Mouse (Mus musculus) spleen, adult 2 months (tissue): ENCODE measurements around the gene 1700003E16Rik. TPM values are rescaled to one million over a fixed set of nuclear protein-coding genes. Genes with fewer than 3 reads are reported as not detected.

ENCODE experiments used
- DNase-seq, 2 experiments: peaks; one replicate each; pipeline versions ENCODE4 v3.0.0 to v3.0.0-alpha.2; 2012 to 2021; ENCODE audit warnings: low spot score in 2 of 2, low read depth in 1 of 2
- H3K27ac ChIP-seq: fragments of 200-500 bp; 2 replicates; pipeline ENCODE4 v1.5.1; 2012; ENCODE audit warnings: low read length, inconsistent platforms; ENCODE audit not compliant: insufficient read depth
- H3K27me3 ChIP-seq: fragments of 200-500 bp; 2 replicates; pipeline ENCODE4 v1.6.1; 2012; ENCODE audit warnings: mild to moderate bottlenecking, moderate library complexity, low read length, inconsistent platforms; ENCODE audit not compliant: control insufficient read depth, insufficient read depth
- H3K36me3 ChIP-seq: fragments of 200-500 bp; 2 replicates; pipeline ENCODE4 v1.6.1; 2012; ENCODE audit warnings: mild to moderate bottlenecking, low read length, inconsistent platforms; ENCODE audit not compliant: control insufficient read depth, insufficient read depth
- H3K4me1 ChIP-seq: fragments of 200-500 bp; 2 replicates; pipeline ENCODE4 v1.6.1; 2011; ENCODE audit warnings: inconsistent platforms; ENCODE audit not compliant: control insufficient read depth, insufficient read depth, insufficient read length
- H3K4me3 ChIP-seq: fragments of 200-500 bp; 2 replicates; pipeline ENCODE4 v1.5.1; 2011; ENCODE audit warnings: mild to moderate bottlenecking, inconsistent platforms; ENCODE audit not compliant: insufficient read depth, insufficient read length; ENCODE audit errors: extremely low read depth
- CTCF ChIP-seq: fragments of 200-500 bp; IDR thresholded peaks from 2 replicates; pipeline ENCODE4 v1.5.1; 2011; ENCODE audit warnings: mild to moderate bottlenecking, inconsistent platforms; ENCODE audit not compliant: insufficient read depth, insufficient read length, insufficient replicate concordance; ENCODE audit errors: extremely low read depth
- POLR2A ChIP-seq: fragments of 200-500 bp; IDR thresholded peaks from 2 replicates; pipeline ENCODE4 v1.6.1; 2011; ENCODE audit warnings: low read depth, low read length, inconsistent platforms
- WGBS: fragments of 180-500 bp; shearing (Covaris S2); methylation state at CpG from one replicate; pipeline ENCODE4 v1.1.7; 2018; 5-methylcytosine and 5-hydroxymethylcytosine counted together
- polyA plus RNA-seq: library from polyadenylated mRNA; depleted of rRNA; stranded (reverse); fragments of >200 nt; gene quantifications from 2 replicates; pipeline ENCODE4 v1.2.3, GENCODE M21; 2012; rRNA removed

Gene 1700003E16Rik
- polyA plus RNA-seq, 1 experiment, result 0.05 TPM

GRCm38 (mm10) chr6:83206321-83206720 is 50.1 kb downstream of the 1700003E16Rik start:
- Histone ChIP-seq H3K36me3 (no peaks in the 10 kb centered on the region), H3K27me3 (no peaks in the 10 kb centered on the region), H3K27ac (no peak overlapping the region), H3K4me3 (no peak overlapping the region), H3K4me1 (no peaks in the 10 kb centered on the region)
- WGBS, result 85% methylated on average over 11 of the region's 11 CpGs
- TF ChIP-seq POLR2A (no peak), CTCF (no peak)
- DNase-seq, result no peak

DNA sequence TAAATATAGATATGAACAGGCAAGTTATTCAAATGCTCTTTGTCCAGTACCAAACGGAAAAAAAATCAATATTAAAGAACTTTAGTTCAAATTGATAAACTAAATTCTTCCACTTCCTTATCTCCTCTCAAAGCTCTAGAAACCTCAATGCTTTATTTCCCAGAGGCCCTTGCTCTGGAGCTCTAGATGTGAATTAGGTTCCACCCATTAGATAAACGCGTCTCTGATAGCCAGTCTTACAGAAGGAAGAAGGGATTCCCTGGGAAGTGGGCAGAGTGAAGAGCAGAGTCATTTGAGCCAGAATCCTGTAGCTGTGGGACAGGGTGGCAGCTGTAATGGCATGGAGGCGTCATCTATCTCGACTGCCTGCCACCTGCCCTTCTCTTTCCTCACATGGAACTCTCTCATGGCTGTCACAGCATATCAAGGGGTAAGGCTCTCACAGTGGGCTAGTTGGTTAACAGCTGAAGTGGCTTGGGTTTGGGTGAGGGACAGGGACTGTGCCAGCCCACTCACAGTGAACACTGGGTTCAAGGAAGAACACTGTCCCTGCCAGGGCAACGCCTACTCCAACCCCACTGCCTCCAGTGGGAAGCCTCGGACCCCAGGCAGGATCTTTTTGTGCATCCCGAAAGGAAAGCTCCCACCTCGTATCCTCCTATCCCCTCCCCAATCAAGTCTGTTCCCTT is 51.3 kb downstream of the 1700003E16Rik start:
- no peak overlapping the region for H3K4me3 ChIP-seq
- H3K27ac ChIP-seq, result no peak overlapping the region
- no peaks in the 10 kb centered on the region for H3K27me3 ChIP-seq
- H3K4me1 ChIP-seq, result no peaks in the 10 kb centered on the region
- no peak for DNase-seq
- no peaks in the 10 kb centered on the region for H3K36me3 ChIP-seq
- no peak for TF ChIP-seq POLR2A
- no peak for TF ChIP-seq CTCF
- 71% methylated on average over 9 of the region's 9 CpGs for WGBS

GRCm38 (mm10) chr6:83208050-83208400 is 51.8 kb downstream of the 1700003E16Rik start:
- H3K4me1 ChIP-seq, result no peaks in the 10 kb centered on the region
- TF ChIP-seq CTCF (no peak), POLR2A (no peak)
- H3K36me3 ChIP-seq, result no peaks in the 10 kb centered on the region
- DNase-seq, result no peak
- H3K4me3 ChIP-seq, result no peak overlapping the region
- 88% methylated on average over 2 of the region's 2 CpGs for WGBS
- H3K27me3 ChIP-seq, result no peaks in the 10 kb centered on the region
- H3K27ac ChIP-seq, result no peak overlapping the region

GRCm38 (mm10) chr6:83210495-83210894 is 54.3 kb downstream of the 1700003E16Rik start:
- TF ChIP-seq CTCF (no peak), POLR2A (no peak)
- Histone ChIP-seq H3K4me1 (no peaks in the 10 kb centered on the region), H3K27ac (no peak overlapping the region), H3K36me3 (no peaks in the 10 kb centered on the region), H3K4me3 (no peak overlapping the region), H3K27me3 (no peaks in the 10 kb centered on the region)
- DNase-seq, result no peak
- WGBS, result 73% methylated on average over 2 of the region's 2 CpGs

DNA sequence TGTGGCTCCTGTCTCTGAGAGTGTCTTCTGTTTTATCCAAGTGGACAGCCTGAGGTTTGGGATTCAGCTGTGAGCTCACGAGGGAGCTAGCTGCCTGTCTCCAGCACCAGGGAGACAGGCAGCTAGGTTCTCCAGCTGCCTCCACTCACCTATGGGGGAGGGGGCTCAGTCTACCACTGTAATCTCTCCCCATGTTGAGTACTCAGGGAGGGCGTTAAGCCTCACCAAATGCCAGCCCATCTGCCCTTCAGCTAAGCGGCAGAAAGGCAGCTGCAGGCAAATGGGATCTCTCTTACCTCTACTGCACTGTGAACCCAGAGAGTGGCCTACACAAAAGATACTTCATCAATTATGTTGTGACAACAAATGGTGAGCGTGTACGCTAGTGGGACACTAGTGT is 55.3 kb downstream of the 1700003E16Rik start:
- TF ChIP-seq POLR2A (no peak), CTCF (no peak)
- H3K27me3 ChIP-seq, result no peaks in the 10 kb centered on the region
- DNase-seq, result no peak
- no peaks in the 10 kb centered on the region for H3K36me3 ChIP-seq
- no peak overlapping the region for H3K27ac ChIP-seq
- no peaks in the 10 kb centered on the region for H3K4me1 ChIP-seq
- 76% methylated on average over 5 of the region's 5 CpGs for WGBS
- H3K4me3 ChIP-seq, result no peak overlapping the region

Other genes with a start within 250 kb of the 1700003E16Rik start
- gene Sema4f, start 216.6 kb upstream of the 1700003E16Rik start, polyA plus RNA-seq, result 3.2 TPM in 2 replicates
- gene M1ap, start 209.5 kb upstream of the 1700003E16Rik start, polyA plus RNA-seq, result 2.6 and 2.8 TPM in 2 replicates
- 22.6 and 23.8 TPM in 2 replicates for gene Dok1, start 122.9 kb upstream of the 1700003E16Rik start, polyA plus RNA-seq
- 3.1 and 3.5 TPM in 2 replicates for gene Loxl3, start 122.2 kb upstream of the 1700003E16Rik start, polyA plus RNA-seq
- 582 and 730 TPM in 2 replicates for gene Aup1, start 101.9 kb upstream of the 1700003E16Rik start, polyA plus RNA-seq
- 59.1 and 69.0 TPM in 2 replicates for gene Htra2, start 101.1 kb upstream of the 1700003E16Rik start, polyA plus RNA-seq
- 2.7 and 2.8 TPM in 2 replicates for gene Dqx1, start 98.6 kb upstream of the 1700003E16Rik start, polyA plus RNA-seq
- 0.11 and 0.16 TPM in 2 replicates for gene Tlx2, start 86.1 kb upstream of the 1700003E16Rik start, polyA plus RNA-seq
- 10.0 and 10.7 TPM in 2 replicates for gene Pcgf1, start 78.5 kb upstream of the 1700003E16Rik start, polyA plus RNA-seq
- 2.8 and 3.9 TPM in 2 replicates for gene Lbx2, start 70.0 kb upstream of the 1700003E16Rik start, polyA plus RNA-seq
- gene Ccdc142, start 54.8 kb upstream of the 1700003E16Rik start, polyA plus RNA-seq, result 12.3 and 17.0 TPM in 2 replicates
- gene Gm42688, start 54.8 kb upstream of the 1700003E16Rik start, polyA plus RNA-seq, result 6.1 and 6.5 TPM in 2 replicates
- 35.0 and 39.7 TPM in 2 replicates for gene Mrpl53, start 47.4 kb upstream of the 1700003E16Rik start, polyA plus RNA-seq
- 54.5 and 67.2 TPM in 2 replicates for gene Mogs, start 40.9 kb upstream of the 1700003E16Rik start, polyA plus RNA-seq
- 83.4 and 95.3 TPM in 2 replicates for gene Wbp1, start 34.8 kb upstream of the 1700003E16Rik start, polyA plus RNA-seq
- 27.1 and 53.4 TPM in 2 replicates for gene Ino80b, start 31.0 kb upstream of the 1700003E16Rik start, polyA plus RNA-seq
- gene Rtkn, start 20.9 kb upstream of the 1700003E16Rik start, polyA plus RNA-seq, result 3.6 and 5.7 TPM in 2 replicates
- gene Wdr54, start within 50 bp of the 1700003E16Rik start, polyA plus RNA-seq, result 0.77 and 1.6 TPM in 2 replicates
- gene Dctn1, start 9.5 kb downstream of the 1700003E16Rik start, polyA plus RNA-seq, result 69.0 and 85.6 TPM in 2 replicates
- 0.05 and 0.26 TPM in 2 replicates for gene Slc4a5, start 63.4 kb downstream of the 1700003E16Rik start, polyA plus RNA-seq
- gene Mthfd2, start 169.5 kb downstream of the 1700003E16Rik start, polyA plus RNA-seq, result 7.1 and 7.7 TPM in 2 replicates
- gene Mob1a, start 169.6 kb downstream of the 1700003E16Rik start, polyA plus RNA-seq, result 28.3 and 35.1 TPM in 2 replicates
- gene Bola3, start 192.7 kb downstream of the 1700003E16Rik start, polyA plus RNA-seq, result 7.7 and 74.0 TPM in 2 replicates